Mouse (Mus musculus): ENCODE data around the gene Cebpg.

GRCm38 (mm10) chr7:35040176-35040972 is 16.0 kb downstream of the Cebpg start:
- TF ChIP-seq GATA1 (IDR thresholded peaks at IDR 0.05; ENCODE audit: borderline replicate concordance, low read length) = no peak
- no peak for TF ChIP-seq FLI1 (IDR thresholded peaks at IDR 0.05; ENCODE audit: low read length)
